Mouse (Mus musculus) spleen, adult 2 months (tissue): ENCODE measurements around the gene Lrmda.

Experiments
- CTCF ChIP-seq: fragments of 200-500 bp; IDR thresholded peaks from 2 replicates; pipeline ENCODE4 v1.5.1; 2011; ENCODE audit warnings: mild to moderate bottlenecking, inconsistent platforms; ENCODE audit not compliant: insufficient read depth, insufficient read length, insufficient replicate concordance; ENCODE audit errors: extremely low read depth
- POLR2A ChIP-seq: fragments of 200-500 bp; IDR thresholded peaks from 2 replicates; pipeline ENCODE4 v1.6.1; 2011; ENCODE audit warnings: low read depth, low read length, inconsistent platforms

DNA sequence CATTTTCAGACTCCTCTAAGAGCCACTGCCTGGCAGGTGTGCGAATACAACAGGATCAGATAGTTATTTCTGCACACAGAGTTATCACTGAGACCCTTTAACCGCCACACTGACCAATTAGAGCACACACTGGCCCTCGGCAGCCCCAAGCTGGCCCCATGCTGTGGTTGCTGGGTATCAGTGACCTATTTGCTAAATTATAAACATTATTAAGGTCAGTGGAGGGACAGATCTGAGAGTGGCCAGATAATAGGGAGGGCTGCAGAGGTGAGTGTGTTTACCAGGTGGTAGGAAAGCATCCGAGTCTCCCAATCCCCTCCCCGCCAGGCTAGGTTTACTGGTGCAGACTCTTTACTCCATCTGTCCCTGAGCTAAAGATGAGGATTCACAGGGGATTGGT lies 553.0 kb downstream of the Lrmda start:
- no peak for TF ChIP-seq POLR2A
- no peak for TF ChIP-seq CTCF
